Mouse (Mus musculus): Measurements from ENCODE around the gene Papola.

GRCm38 (mm10) chr12:105739656-105740055 lies 44.8 kb upstream of the Papola start:
- TF ChIP-seq CTCF (IDR thresholded peaks at IDR 0.05; ENCODE audit: borderline replicate concordance, control insufficient read depth, extremely low read depth, insufficient read depth, low read length, poor library complexity) (no peak), POLR2A (IDR thresholded peaks at IDR 0.05; ENCODE audit: control insufficient read depth, extremely low read depth, insufficient read depth, low read length, poor library complexity) (no peak)
